Mouse (Mus musculus) hindbrain, embryonic 11.5 days (tissue): Measurements from ENCODE around the gene Lhb. TPM values are rescaled to one million over a fixed set of nuclear protein-coding genes. Genes with fewer than 3 reads are reported as not detected.
A peak's percentile ranks its signal among the peaks of the same experiment; 100 is the strongest.

Experiments
- ATAC-seq: fragments of 200-750 bp; cut with Nextera tagmentation; 2 replicates; pipeline ENCODE4 v1.8.0; 2017; ENCODE audit warnings: mild to moderate bottlenecking, moderate TSS enrichment, moderate library complexity; ENCODE audit not compliant: low FRiP score
- DNase-seq: peaks from one replicate; pipeline ENCODE4 v3.0.0-alpha.2; 2015; ENCODE audit warnings: low spot score
- H3K27ac ChIP-seq: fragments of 300-500 bp; sonication (generic); 2 replicates; pipeline ENCODE4 v1.5.1; 2014; ENCODE audit warnings: mild to moderate bottlenecking, low read depth, low read length
- H3K27me3 ChIP-seq: fragments of 300-500 bp; sonication (generic); 2 replicates; pipeline ENCODE4 v1.6.1; 2014; ENCODE audit warnings: mild to moderate bottlenecking, low read length, moderate library complexity, mixed read lengths; ENCODE audit not compliant: control insufficient read depth, insufficient read depth
- H3K36me3 ChIP-seq: fragments of 300-500 bp; sonication (generic); 2 replicates; pipeline ENCODE4 v1.6.1; 2014; ENCODE audit warnings: mild to moderate bottlenecking, low read length, moderate library complexity, mixed read lengths; ENCODE audit not compliant: control insufficient read depth, insufficient read depth
- H3K4me1 ChIP-seq: fragments of 300-500 bp; sonication (generic); replicated peaks from 2 replicates; pipeline ENCODE4 v1.6.1; 2014; ENCODE audit warnings: low read length, mixed read lengths; ENCODE audit not compliant: control insufficient read depth, insufficient read depth
- H3K4me2 ChIP-seq: fragments of 300-500 bp; sonication (generic); replicated peaks from 2 replicates; pipeline ENCODE4 v1.6.1; 2014; ENCODE audit warnings: mild to moderate bottlenecking, low read depth, low read length
- H3K4me3 ChIP-seq: fragments of 300-500 bp; sonication (generic); 2 replicates; pipeline ENCODE4 v1.5.1; 2014; ENCODE audit warnings: low read depth, low read length
- H3K9ac ChIP-seq: fragments of 300-500 bp; sonication (generic); 2 replicates; pipeline ENCODE4 v1.6.1; 2014; ENCODE audit warnings: low read depth, low read length
- H3K9me3 ChIP-seq: fragments of 300-500 bp; sonication (generic); 2 replicates; pipeline ENCODE4 v1.6.1; 2016; ENCODE audit warnings: low read length; ENCODE audit not compliant: control insufficient read depth
- WGBS: fragments of 180-500 bp; shearing (Covaris S2); extraction: QIAGEN DNeasy Blood & Tissue Kit; methylation state at CpG from one replicate; pipeline ENCODE4 v1.1.7; 2014; 5-methylcytosine and 5-hydroxymethylcytosine counted together
- polyA plus RNA-seq: library from polyadenylated mRNA; unstranded; fragments of >200 nt; fragmentation: Nextera tagmentation; extraction: Ambion mirVana; gene quantifications from 2 replicates; pipeline ENCODE4 v1.2.1, GENCODE M21; 2014

Lhb gene
- polyA plus RNA-seq, 1 experiment from 2014 or later = not detected

- Histone ChIP-seq H3K27me3 (peaks cover 50% of the 10 kb centered on the region), H3K4me3 (no peak overlapping the region)
These were observed 583 bp upstream of the Lhb start for GRCm38 (mm10) chr7:45419859-45420614.

DNA sequence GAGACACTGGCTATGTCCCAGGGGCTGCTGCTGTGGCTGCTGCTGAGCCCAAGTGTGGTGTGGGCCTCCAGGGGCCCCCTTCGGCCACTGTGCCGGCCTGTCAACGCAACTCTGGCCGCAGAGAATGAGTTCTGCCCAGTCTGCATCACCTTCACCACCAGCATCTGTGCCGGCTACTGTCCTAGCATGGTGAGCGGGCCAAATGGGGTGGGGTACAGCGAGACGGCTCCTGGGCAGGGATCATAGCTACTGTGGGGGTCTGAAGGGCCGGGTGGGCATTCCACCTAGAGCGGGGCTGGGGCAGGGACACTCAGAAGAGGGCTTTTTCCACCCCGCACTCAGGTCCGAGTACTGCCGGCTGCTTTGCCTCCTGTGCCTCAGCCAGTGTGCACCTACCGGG is 574 bp downstream of the Lhb start:
- H3K9ac ChIP-seq = no peak overlapping the region
- no peak for ATAC-seq
- 92% methylated on average over 14 of the region's 14 CpGs for whole genome bisulfite sequencing
- H3K4me3 ChIP-seq = no peak overlapping the region
- peaks cover 17% of the 10 kb centered on the region for H3K36me3 ChIP-seq
- H3K27ac ChIP-seq = no peak overlapping the region
- H3K4me1 ChIP-seq = no peaks in the 10 kb centered on the region
- no peak for DNase-seq
- no peak overlapping the region for H3K4me2 ChIP-seq
- H3K9me3 ChIP-seq = no peaks in the 10 kb centered on the region
- H3K27me3 ChIP-seq = peaks cover 38% of the 10 kb centered on the region

More at GRCm38 (mm10) chr7:45419859-45420614, 583 bp upstream of the Lhb start:
- WGBS = 15% methylated on average over 27 of the region's 27 CpGs
- Histone ChIP-seq H3K9ac (no peak overlapping the region), H3K4me1 (no peaks in the 10 kb centered on the region), H3K27ac (no peak overlapping the region), H3K4me2 (no peak overlapping the region), H3K36me3 (peaks cover 17% of the 10 kb centered on the region), H3K9me3 (no peaks in the 10 kb centered on the region)
- ATAC-seq = no peak
- DNase-seq = no peak

DNA sequence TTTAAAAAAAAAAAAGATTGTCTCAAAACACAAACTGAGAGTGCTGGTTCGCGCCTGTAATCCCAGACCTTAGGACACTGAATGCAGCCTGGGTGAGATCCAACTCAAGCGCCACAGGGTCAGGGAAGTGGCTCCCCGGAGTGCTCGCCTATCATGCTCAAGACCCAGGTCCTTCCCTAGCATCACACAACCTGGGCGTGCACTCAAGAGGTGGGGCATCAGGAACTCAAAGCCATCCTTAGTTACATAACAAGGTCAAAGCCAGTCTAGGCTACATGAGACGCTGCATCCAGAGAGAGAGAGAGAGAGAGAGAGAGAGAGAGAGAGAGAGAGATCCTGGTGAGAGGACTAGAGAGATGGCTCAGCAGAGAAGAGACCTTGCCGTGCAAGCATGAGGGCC is 5.9 kb downstream of the Lhb start:
- Histone ChIP-seq H3K27ac (no peak overlapping the region), H3K9me3 (no peaks in the 10 kb centered on the region), H3K4me3 (no peak overlapping the region), H3K4me1 (no peaks in the 10 kb centered on the region), H3K4me2 (no peak overlapping the region), H3K36me3 (peaks cover 26% of the 10 kb centered on the region), H3K27me3 (no peaks in the 10 kb centered on the region), H3K9ac (no peak overlapping the region)
- no peak for DNase-seq
- WGBS = 90% methylated on average over 8 of the region's 8 CpGs
- no peak for ATAC-seq

DNA sequence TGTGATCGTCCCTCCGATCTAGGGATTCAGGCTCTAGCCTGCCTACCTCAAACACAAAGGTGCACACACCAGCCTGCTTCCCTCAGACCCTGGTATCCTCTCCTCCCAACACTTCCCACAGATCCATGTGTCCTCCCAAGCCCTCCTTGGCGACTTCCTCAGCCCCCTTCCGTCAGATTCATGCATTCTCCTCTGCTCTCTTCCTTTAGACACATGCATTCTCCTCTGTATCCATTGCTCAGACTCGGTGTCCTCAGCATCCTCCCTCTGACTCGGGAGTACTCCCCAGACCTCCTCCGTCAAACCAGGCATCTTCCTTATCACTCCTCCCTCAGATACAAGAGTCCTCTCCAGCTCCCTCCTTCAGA is 13.2 kb downstream of the Lhb start:
- peak overlapping the region; percentile 91 for H3K4me2 ChIP-seq
- no peaks in the 10 kb centered on the region for H3K9me3 ChIP-seq
- no peak overlapping the region for H3K27ac ChIP-seq
- H3K27me3 ChIP-seq = no peaks in the 10 kb centered on the region
- H3K36me3 ChIP-seq = peaks cover 6% of the 10 kb centered on the region
- ATAC-seq (no peak), DNase-seq (no peak)
- H3K9ac ChIP-seq = peak overlapping the region; percentile 81
- peaks cover 15% of the 10 kb centered on the region for H3K4me1 ChIP-seq
- H3K4me3 ChIP-seq = peak overlapping the region; percentile 91
- WGBS = 1% methylated on average over 7 of the region's 7 CpGs

DNA sequence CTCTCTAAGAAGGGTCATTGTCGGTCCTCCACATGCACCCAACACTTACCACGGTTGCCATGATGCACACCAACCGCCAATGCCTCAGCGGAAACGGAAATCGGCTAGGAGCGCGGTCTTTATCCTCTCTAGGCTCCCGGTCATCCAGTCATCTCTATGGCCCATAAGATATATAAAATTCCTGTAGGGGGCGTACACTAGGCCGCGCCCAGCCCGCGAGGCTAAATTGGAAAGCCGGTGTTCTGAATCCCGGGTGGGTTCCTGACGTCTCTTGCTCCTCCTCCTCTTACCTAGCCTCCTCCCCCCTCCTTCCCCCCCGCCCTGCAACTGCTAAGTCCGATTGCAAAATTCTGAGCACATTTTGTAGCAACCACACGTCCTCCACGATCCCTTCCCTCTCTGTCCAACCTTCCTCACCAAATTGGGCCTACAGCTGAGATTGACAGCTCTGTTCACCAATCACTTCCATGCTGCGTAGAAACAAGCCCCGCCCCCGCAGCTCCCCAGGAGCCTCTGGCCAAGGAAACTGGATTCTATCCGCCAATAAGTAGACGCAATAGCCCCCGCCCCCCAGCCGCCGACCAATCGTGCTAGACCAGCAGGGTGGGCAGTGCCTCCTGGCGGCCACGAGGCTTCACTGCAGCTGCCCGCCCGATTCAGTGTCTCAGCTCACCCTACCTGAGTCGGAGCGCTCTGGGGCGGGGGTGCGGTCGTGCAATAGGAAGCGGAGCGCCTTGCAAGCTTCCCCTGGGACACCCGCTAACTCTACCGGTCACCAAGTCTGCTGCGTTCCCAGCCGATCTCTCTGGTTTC is 13.8 kb downstream of the Lhb start, which contains the start of gene Gys1:
Gys1 (plus strand) TSS at position 642 of the 813 bp plus-strand sequence.
- DNase-seq (peak; percentile 100), ATAC-seq (peak; percentile 98)
- Histone ChIP-seq H3K9me3 (no peaks in the 10 kb centered on the region), H3K9ac (peak within 1 kb of the TSS; percentile 84), H3K36me3 (peaks cover 3% of the 10 kb centered on the region), H3K4me2 (peak within 1 kb of the TSS; percentile 91), H3K4me3 (peak within 1 kb of the TSS; percentile 91), H3K27me3 (no peaks in the 10 kb centered on the region), H3K27ac (peak within 1 kb of the TSS; percentile 86), H3K4me1 (peaks cover 15% of the 10 kb centered on the region)
- WGBS = under 1% methylated on average over 45 of the region's 45 CpGs

- Histone ChIP-seq H3K4me2 (peak overlapping the region; percentile 68), H3K36me3 (peaks cover 3% of the 10 kb centered on the region; the same call in 1 of the 2 replicates), H3K9ac (peak overlapping the region; percentile 84), H3K9me3 (no peaks in the 10 kb centered on the region), H3K27ac (0 out of 2 replicates have a peak overlapping the region, but pooled peaks have one; percentile 7), H3K27me3 (no peaks in the 10 kb centered on the region), H3K4me3 (peak overlapping the region; percentile 91), H3K4me1 (peaks cover 15% of the 10 kb centered on the region)
- DNase-seq (no peak), ATAC-seq (peak; percentile 1; the same call in 1 of the 2 replicates)
- WGBS = 4% methylated on average over 16 of the region's 16 CpGs
These were observed 14.4 kb downstream of the Lhb start for GRCm38 (mm10) chr7:45435038-45435437.

GRCm38 (mm10) chr7:45436444-45436843 is 15.8 kb downstream of the Lhb start:
- Histone ChIP-seq H3K4me3 (no peak overlapping the region), H3K27ac (no peak overlapping the region), H3K9ac (no peak overlapping the region), H3K4me2 (no peak overlapping the region), H3K9me3 (no peaks in the 10 kb centered on the region), H3K27me3 (no peaks in the 10 kb centered on the region), H3K4me1 (peaks cover 15% of the 10 kb centered on the region), H3K36me3 (peaks cover 3% of the 10 kb centered on the region; the same call in 1 of the 2 replicates)
- DNase-seq (no peak), ATAC-seq (no peak)
- 91% methylated on average over 5 of the region's 5 CpGs for WGBS

DNA sequence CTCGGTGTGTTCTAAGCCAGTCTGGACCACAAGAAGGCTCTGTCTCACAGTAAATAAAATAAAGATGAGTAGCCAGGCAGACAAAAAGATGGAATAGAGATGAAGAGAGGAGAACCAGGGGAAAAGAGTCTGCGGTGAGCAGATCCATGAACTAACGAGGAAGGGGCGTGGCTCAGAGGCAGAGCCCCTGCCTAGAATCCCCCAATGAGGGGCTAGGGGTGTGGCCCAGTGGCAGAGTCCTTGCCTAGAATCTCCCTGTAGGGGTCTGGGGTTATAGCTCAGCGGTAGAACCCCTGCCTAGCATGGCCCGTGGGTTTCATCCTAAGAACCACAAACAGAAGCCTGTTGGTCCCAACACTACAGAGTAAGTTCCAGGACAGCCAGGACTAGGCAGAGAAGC is 16.4 kb downstream of the Lhb start:
- no peaks in the 10 kb centered on the region for H3K27me3 ChIP-seq
- H3K9me3 ChIP-seq = no peaks in the 10 kb centered on the region
- H3K4me1 ChIP-seq = peaks cover 15% of the 10 kb centered on the region
- ATAC-seq = no peak
- H3K9ac ChIP-seq = no peak overlapping the region
- 24% methylated on average over 6 of the region's 6 CpGs for WGBS
- H3K4me3 ChIP-seq = no peak overlapping the region
- peaks cover under 1% of the 10 kb centered on the region; the same call in 1 of the 2 replicates for H3K36me3 ChIP-seq
- H3K27ac ChIP-seq = no peak overlapping the region
- no peak for DNase-seq
- H3K4me2 ChIP-seq = no peak overlapping the region
